Comparison of ENCODE assay signal across 8 mouse cellular contexts in genomic region chr12:117989018-117989828, GRCm38 (mm10).
DNase-seq lines count a peak whose midpoint lies in the region; ATAC-seq and TF ChIP-seq lines count a peak whose summit lies in the region.

No protein-coding gene starts in this region.

- no peak for ATAC-seq in limb, embryonic 14.5 days (ENCODE audit: low FRiP score, low read depth)
- no peak for ATAC-seq in stomach, embryonic 15.5 days (ENCODE audit: insufficient read depth, low FRiP score, low read depth)

- no peak for TF ChIP-seq POLR2A in limb, embryonic 14.5 days (IDR thresholded peaks at IDR 0.05; ENCODE audit: borderline replicate concordance, extremely low read depth, insufficient read depth, insufficient read length)

- H3K4me2 ChIP-seq in limb, embryonic 14.5 days (replicated peaks; ENCODE audit: low read depth, low read length, severe bottlenecking), result peak overlapping the region; percentile 25
- peak overlapping the region; percentile 25; the same call in 1 of the 2 replicates for H3K4me2 ChIP-seq in stomach, embryonic 15.5 days

- H3K9me3 ChIP-seq in limb, embryonic 14.5 days (ENCODE audit: control insufficient read depth, low read length), result no peaks in the 10 kb centered on the region
- H3K9me3 ChIP-seq in stomach, embryonic 15.5 days, result no peaks in the 10 kb centered on the region

- peak overlapping the region; percentile 59 for H3K4me3 ChIP-seq in gastrocnemius, adult 2 months
- no peak overlapping the region for H3K4me3 ChIP-seq in limb, embryonic 14.5 days (replicated peaks; ENCODE audit: low read length)
- H3K4me3 ChIP-seq in stomach, embryonic 15.5 days (replicated peaks), result no peak overlapping the region

- TF ChIP-seq CTCF in gastrocnemius, adult 2 months (IDR thresholded peaks at IDR 0.05), result no peak

- H3K27ac ChIP-seq in gastrocnemius, adult 2 months, result no peak overlapping the region
- no peak overlapping the region for H3K27ac ChIP-seq in limb, embryonic 14.5 days (replicated peaks; ENCODE audit: low read depth, low read length)
- no peak overlapping the region for H3K27ac ChIP-seq in stomach, embryonic 15.5 days

- 3% methylated on average over 11 of the region's 11 CpGs for WGBS in limb, embryonic 14.5 days
- WGBS in stomach, embryonic 15.5 days, result 13% methylated on average over 11 of the region's 11 CpGs

- H3K36me3 ChIP-seq in limb, embryonic 14.5 days (ENCODE audit: control insufficient read depth, insufficient read depth, low read length), result no peaks in the 10 kb centered on the region
- H3K36me3 ChIP-seq in stomach, embryonic 15.5 days, result no peaks in the 10 kb centered on the region

- H3K4me1 ChIP-seq in limb, embryonic 14.5 days (ENCODE audit: control insufficient read depth, insufficient read depth, low read length), result peaks cover 8% of the 10 kb centered on the region; the same call in 1 of the 2 replicates
- H3K4me1 ChIP-seq in stomach, embryonic 15.5 days, result no peaks in the 10 kb centered on the region

- intact Hi-C loops in gastrocnemius, adult 2 months (cut with DNase I), result no loop called here
- intact Hi-C loops in left cerebral cortex, postnatal 36 days (cut with DNase I), result no loop called here

- no peak overlapping the region for H3K9ac ChIP-seq in limb, embryonic 14.5 days (ENCODE audit: low read depth, low read length, severe bottlenecking)
- no peak overlapping the region for H3K9ac ChIP-seq in stomach, embryonic 15.5 days

- DNase-seq in gastrocnemius, adult 2 months, result no peak
- DNase-seq in gastrocnemius, postnatal 4 days (ENCODE audit: low spot score in 2 of 2), result no peak
- DNase-seq in right cerebral cortex, postnatal 10 days (ENCODE audit: low spot score in 2 of 2), result peak; percentile 23 to 27
- no peak for DNase-seq in right cerebral cortex, postnatal 25 days
- peak; percentile 35 for DNase-seq in limb, embryonic 14.5 days (ENCODE audit: low spot score)
- no peak for DNase-seq in spleen, adult 12 weeks (ENCODE audit: low spot score)
- no peak for DNase-seq in left cerebral cortex, postnatal 36 days (ENCODE audit: low spot score in 2 of 2)

- H3K27me3 ChIP-seq in limb, embryonic 14.5 days (ENCODE audit: control insufficient read depth, insufficient read depth, low read length), result no peaks in the 10 kb centered on the region
- no peaks in the 10 kb centered on the region; the same call in 1 of the 2 replicates for H3K27me3 ChIP-seq in stomach, embryonic 15.5 days (replicated peaks)

Comparison
In these comparisons a context has a peak if more than half of its experiments do, and no peak if none do; other contexts are left out.
1. DNase-seq: peak in right cerebral cortex, postnatal 10 days (2 of 2) and limb, embryonic 14.5 days (single experiment); none in gastrocnemius, adult 2 months (single experiment), gastrocnemius, postnatal 4 days (0 of 2), right cerebral cortex, postnatal 25 days (single experiment), spleen, adult 12 weeks (single experiment) and left cerebral cortex, postnatal 36 days (0 of 2).